Mouse (Mus musculus) bone marrow, adult 2 months (tissue): ENCODE data around the gene Fam193b. TPM values are rescaled to one million over a fixed set of nuclear protein-coding genes. Genes with fewer than 3 reads are reported as not detected.

ENCODE experiments used
- H3K27ac ChIP-seq: fragments of 200-500 bp; 2 replicates; pipeline ENCODE4 v1.5.1; 2012; ENCODE audit warnings: low read depth, mild to moderate bottlenecking, control low read depth, inconsistent platforms, low read length; ENCODE audit not compliant: control insufficient read depth, poor library complexity, insufficient read depth
- H3K4me1 ChIP-seq: fragments of 200-500 bp; 2 replicates; pipeline ENCODE4 v1.6.1; 2011; ENCODE audit warnings: low read length; ENCODE audit not compliant: control insufficient read depth, insufficient read depth
- H3K4me3 ChIP-seq: fragments of 200-500 bp; replicated peaks from 2 replicates; pipeline ENCODE3; 2011; ENCODE audit warnings: mild to moderate bottlenecking, low read depth, low read length, control low read depth; ENCODE audit not compliant: control insufficient read depth
- CTCF ChIP-seq: fragments of 200-500 bp; IDR thresholded peaks from 2 replicates; pipeline ENCODE4 v1.5.1; 2011; ENCODE audit warnings: low read length, control low read depth; ENCODE audit not compliant: control insufficient read depth, insufficient read depth
- POLR2A ChIP-seq: fragments of 200-500 bp; IDR thresholded peaks from 2 replicates; pipeline ENCODE4 v1.6.1; 2011; ENCODE audit warnings: low read depth, mild to moderate bottlenecking, control low read depth, low read length, borderline replicate concordance; ENCODE audit not compliant: control insufficient read depth
- WGBS: fragments of 180-500 bp; shearing (Covaris S2); methylation state at CpG from one replicate; pipeline ENCODE4 v1.1.7; 2018; 5-methylcytosine and 5-hydroxymethylcytosine counted together
- polyA plus RNA-seq: library from polyadenylated mRNA; stranded (reverse); fragments of >200 nt; gene quantifications from 2 replicates; pipeline ENCODE4 v1.2.4, GENCODE M21; 2011; ENCODE audit warnings: low replicate concordance; ENCODE audit not compliant: missing spikeins, insufficient read depth, insufficient read length

The Fam193b gene
- polyA plus RNA-seq: 104 and 152 TPM in 2 replicates

GRCm38 (mm10) chr13:55571027-55571751, at the start of gene Fam193b:
Gene Fam193b, minus strand, starts transcription at chr13:55571120.
- Histone ChIP-seq H3K27ac (peak within 1 kb of the TSS; percentile 69; the same call in 1 of the 2 replicates), H3K4me1 (no peaks in the 10 kb centered on the region; the same call in 1 of the 2 replicates), H3K4me3 (peak within 1 kb of the TSS; percentile 75)
- peak; percentile 36; the same call in 1 of the 2 replicates for TF ChIP-seq POLR2A
- no peak for TF ChIP-seq CTCF
- WGBS: 10% methylated on average over 46 of the region's 47 CpGs

DNA sequence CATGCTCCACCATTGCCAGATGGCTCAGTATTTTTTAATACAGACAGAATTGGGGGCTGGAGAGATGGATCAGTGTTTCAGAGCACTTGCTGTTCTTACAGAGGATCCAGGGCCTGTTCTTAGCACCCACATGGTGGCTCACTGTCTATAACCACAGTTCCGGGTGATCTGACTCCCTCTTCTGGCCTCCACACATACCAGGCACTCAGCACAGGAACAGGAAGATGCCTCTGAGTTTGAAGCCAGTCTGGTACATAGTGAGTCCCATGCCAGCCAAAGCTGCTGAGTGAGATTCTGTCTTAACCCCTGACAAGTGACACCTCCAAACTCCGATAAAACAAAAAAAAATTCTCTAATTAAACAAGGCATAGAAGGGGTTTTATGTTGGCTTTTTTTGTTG, 49.4 kb upstream of the Fam193b start:
- Histone ChIP-seq H3K4me1 (no peaks in the 10 kb centered on the region; the same call in 1 of the 2 replicates), H3K27ac (no peak overlapping the region), H3K4me3 (no peak overlapping the region)
- WGBS: 67% methylated on average over 2 of the region's 2 CpGs
- no peak for TF ChIP-seq CTCF
- TF ChIP-seq POLR2A: no peak

DNA sequence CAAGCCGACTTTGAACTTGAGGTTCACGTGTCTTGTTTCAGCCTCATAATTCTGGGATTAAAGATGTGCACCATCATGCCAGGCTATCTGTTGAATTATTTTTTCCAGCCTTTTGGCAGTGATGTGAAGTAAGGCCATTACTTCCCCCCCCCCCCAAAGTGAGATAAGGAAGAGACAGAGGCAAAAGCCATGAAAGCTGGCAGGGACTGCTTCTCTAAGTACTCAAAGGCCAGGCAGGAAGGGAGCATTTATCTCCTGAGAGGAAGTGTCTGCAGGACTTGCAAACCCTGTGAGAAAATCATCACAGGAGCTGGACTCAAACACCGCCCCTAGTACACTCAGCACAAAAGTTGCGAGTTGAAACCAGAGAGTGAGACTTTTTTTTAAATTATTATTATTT, 48.4 kb upstream of the Fam193b start:
- 84% methylated on average over 4 of the region's 4 CpGs for WGBS
- no peaks in the 10 kb centered on the region; the same call in 1 of the 2 replicates for H3K4me1 ChIP-seq
- no peak overlapping the region for H3K27ac ChIP-seq
- TF ChIP-seq POLR2A (no peak), CTCF (no peak)
- no peak overlapping the region for H3K4me3 ChIP-seq

GRCm38 (mm10) chr13:55613471-55613870, 42.6 kb upstream of the Fam193b start:
- Histone ChIP-seq H3K4me1 (no peaks in the 10 kb centered on the region), H3K27ac (no peak overlapping the region), H3K4me3 (no peak overlapping the region)
- TF ChIP-seq POLR2A (no peak), CTCF (no peak)
- 72% methylated on average over 5 of the region's 5 CpGs for WGBS

DNA sequence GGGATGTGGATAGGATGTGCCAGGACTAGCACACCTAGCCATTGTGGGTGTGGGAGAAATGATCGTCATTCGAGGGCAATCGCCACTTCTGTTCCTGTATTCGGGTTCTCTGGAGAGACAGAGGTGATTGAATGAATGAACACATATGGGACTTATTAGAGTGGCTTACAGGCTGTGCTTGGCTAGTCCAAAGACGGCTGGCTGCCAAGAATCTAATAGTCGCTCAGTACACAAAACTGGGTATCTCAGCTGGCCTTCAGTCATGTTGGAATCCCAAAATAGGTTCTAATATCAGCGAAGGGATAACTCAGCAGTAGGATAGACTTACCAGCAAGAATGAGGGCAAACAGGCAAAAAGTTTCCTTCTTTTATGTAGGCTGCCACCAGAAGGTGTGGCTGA, 41.1 kb upstream of the Fam193b start:
- no peaks in the 10 kb centered on the region for H3K4me1 ChIP-seq
- no peak overlapping the region for H3K27ac ChIP-seq
- H3K4me3 ChIP-seq: no peak overlapping the region
- no peak for TF ChIP-seq CTCF
- no peak for TF ChIP-seq POLR2A
- 86% methylated on average over 7 of the region's 7 CpGs for WGBS

- no peak overlapping the region for H3K4me3 ChIP-seq
- no peaks in the 10 kb centered on the region for H3K4me1 ChIP-seq
- TF ChIP-seq POLR2A: no peak
- TF ChIP-seq CTCF: no peak
- no peak overlapping the region for H3K27ac ChIP-seq
- WGBS: 77% methylated on average over 2 of the region's 2 CpGs
Measured at GRCm38 (mm10) chr13:55607624-55608006, 36.7 kb upstream of the Fam193b start.

- TF ChIP-seq POLR2A (no peak), CTCF (no peak)
- Histone ChIP-seq H3K27ac (no peak overlapping the region), H3K4me1 (no peaks in the 10 kb centered on the region), H3K4me3 (no peak overlapping the region)
- 74% methylated on average over 10 of the region's 10 CpGs for WGBS
Measured at GRCm38 (mm10) chr13:55606899-55607623, 36.1 kb upstream of the Fam193b start.

- Histone ChIP-seq H3K4me1 (peaks cover 1% of the 10 kb centered on the region; the same call in 1 of the 2 replicates), H3K27ac (no peak overlapping the region), H3K4me3 (no peak overlapping the region)
- TF ChIP-seq POLR2A: no peak
- no peak for TF ChIP-seq CTCF
- WGBS: 86% methylated on average over 3 of the region's 3 CpGs
Measured at GRCm38 (mm10) chr13:55604606-55605005, 33.7 kb upstream of the Fam193b start.
